Mouse (Mus musculus) layer of hippocampus, adult 9-11 months (tissue): ENCODE data around the gene Gan.

Source experiments
- DNase-seq: peaks from one replicate; pipeline ENCODE4 v3.0.0; 2022

The Gan gene

DNA sequence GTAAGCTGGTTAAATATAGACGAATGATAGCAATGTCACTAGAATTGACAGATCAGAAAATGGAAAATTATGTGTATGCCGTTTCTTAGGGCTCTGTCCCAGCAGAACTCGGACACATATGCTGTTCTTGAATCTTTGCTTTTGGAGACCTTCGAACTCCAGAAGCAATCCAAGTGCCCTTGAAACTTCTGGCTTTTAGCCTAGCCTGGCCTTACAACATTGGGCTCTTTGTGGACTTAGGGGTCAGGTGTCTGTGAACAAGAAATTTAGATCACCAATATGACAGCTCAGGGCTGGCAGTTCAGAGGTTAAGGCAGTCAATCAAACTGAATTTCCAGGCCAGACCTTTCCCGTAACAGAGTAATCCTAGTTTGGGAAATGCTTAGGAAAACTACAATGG is 1.1 kb downstream of the Gan start:
- no peak for DNase-seq

DNA sequence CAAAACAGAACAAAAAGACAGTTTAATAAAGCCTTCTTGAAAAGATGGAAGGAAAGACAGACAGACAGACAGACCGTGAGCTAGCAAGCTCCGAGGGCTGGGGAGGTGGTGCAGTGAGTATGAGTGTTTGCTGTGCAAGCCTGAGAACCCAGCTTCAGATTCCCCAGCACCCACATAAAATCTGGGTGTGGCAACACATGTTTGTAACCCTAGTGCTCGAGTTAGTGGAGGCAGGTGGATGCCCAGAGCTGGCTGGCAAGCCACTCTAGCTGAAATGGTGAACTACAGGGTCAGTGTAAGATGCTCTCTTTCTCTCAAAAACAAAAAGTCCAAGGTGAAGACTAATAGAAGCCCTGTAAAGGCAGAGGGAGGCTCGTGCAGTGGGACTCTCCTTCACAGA is 7.0 kb downstream of the Gan start:
- no peak for DNase-seq

DNA sequence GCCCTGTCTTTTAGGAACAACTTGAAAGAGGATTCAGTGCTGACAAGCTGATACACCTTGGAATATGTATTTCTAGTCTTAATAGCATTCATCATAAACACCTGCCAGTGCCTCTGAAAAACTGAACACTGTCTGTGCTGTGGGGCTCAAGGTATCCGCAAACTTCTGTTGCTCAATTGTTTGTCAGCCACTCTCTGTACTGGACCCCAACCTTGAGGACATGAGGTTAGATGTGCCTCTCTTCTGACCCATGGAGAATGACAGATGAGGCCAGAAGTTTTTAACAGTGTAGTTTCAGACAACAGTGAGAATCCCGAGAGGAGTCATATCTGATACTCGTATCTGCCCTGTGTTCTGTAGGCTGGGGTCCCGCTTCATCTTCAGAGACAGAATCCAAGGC is 7.6 kb downstream of the Gan start:
- DNase-seq: no peak

DNA sequence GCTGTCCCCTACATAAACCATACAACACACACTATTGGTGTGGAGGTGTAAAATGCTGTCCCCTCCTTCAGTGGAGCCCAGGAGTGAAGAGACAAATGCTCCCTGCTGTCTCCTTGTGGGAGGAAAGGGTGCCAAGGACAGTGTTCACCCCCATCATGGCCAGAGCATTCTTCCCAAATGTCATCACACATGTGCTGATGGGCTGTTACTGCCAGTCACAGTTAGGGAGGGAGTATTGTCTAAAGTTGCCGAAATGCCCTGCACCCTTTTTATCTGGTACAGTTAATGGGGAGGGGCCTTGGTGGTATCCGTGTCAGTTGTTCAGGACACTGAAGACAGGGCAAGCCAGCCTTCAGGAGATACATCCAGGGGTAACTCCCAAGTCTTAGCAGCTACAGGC is 8.6 kb downstream of the Gan start:
- DNase-seq: no peak

DNA sequence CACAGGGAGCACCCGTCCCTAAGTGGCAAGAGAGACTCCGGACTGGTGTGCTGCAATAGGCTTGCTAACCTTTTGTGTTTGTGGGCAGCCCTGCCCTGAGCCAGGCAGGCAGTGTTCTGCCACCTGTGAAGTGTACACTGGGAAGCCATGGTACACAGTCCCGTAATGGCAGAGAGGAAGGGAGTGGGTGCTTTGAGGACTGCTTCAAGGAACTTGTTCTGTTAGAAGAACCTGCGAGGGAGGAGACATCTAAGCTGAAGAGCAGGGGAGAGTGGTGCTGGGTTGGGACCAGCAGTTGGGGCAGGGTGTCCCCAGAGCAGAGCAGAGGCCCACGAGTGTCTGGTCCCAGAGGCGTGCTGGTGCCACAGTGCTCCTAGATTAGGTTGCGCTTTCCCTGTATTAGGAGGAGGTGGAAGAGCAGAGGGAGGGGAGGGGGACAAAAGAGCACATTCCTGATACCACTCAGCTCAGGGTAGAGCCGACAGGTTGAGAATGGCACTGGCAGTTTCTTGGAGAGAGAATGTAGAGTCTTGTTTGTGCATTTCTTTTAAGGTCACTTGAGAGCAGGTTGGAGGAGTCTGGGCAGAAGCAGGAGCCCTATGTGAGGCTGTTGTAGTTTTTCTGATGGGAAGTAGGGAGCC is 9.4 kb downstream of the Gan start:
- no peak for DNase-seq

DNA sequence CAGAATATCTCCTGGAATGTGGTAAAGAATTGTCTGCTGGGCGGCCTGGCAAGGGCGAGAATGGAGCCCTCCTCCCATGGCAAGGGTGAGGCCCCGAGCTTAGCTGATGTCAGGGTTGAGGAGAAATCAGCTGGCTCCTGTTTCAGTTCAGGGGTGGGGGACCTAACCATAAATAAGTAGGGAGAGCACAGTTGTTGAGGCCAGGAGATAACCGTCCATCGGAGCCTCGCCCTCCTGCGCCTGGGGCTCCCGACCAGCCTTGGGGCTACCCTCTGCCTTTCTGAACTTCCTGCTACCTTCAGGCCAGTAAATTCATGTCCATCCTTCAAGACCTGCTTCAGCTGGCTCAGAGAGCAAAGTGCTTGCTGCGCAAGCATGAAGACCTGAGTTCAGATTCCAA is 10.4 kb downstream of the Gan start:
- no peak for DNase-seq

DNA sequence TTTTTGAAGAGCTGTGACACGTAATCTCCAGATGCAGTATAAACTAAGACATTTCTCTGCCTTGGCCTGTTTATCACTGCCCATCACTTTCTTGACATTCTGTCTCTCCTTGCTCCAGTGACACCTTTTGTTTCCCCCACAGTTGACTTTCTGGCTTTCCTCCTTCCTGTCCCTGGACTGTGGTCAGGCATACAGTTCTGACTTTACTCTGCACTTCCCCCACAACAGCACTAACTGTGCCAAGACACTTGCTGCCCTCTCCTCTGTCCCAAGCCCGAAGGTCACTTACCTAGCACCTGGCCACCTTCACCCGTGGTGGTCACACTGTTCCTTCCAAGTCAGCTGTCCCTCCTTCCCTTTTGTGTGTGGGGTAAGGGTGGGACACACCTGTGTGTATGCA is 13.9 kb downstream of the Gan start:
- no peak for DNase-seq

DNA sequence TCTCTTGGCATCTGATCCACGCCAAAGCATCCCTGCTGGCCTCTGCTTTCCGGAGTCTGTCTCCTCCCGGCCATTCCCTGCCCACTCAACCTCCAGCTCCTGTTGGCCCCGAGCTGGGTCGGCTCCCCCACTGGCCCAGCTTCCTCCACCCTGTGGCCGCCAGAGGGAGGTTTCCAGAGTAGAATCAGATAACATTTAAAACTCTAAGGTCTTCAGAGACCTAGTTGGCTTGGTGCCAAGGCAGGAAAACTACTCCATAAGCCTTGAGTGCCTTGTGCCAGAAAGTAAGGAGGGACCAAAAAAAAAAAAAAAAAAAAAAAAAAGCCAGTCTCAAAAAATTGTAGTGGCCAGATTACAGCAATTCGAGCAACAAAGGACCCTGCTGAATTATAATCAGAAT is 15.0 kb downstream of the Gan start:
- no peak for DNase-seq

DNA sequence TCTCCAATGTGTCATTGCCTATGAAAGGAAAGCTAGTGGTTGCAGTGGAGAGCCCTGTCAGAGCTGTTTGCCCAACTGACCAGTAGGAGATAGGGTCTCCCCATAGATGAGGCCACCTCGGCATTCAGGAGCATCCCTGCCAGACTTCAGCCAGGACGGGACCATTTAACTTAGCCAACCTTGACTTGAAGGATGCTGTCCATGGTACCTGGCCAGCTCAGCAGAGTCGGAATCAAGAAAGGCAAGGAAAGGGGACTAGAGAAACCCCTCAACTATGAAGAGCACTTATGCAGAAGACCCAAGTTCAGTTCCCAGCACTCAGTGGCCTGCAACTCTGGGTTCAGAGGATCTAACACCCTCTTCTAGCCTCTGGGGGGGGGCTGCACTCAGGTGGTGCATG is 15.8 kb downstream of the Gan start:
- DNase-seq: no peak

DNA sequence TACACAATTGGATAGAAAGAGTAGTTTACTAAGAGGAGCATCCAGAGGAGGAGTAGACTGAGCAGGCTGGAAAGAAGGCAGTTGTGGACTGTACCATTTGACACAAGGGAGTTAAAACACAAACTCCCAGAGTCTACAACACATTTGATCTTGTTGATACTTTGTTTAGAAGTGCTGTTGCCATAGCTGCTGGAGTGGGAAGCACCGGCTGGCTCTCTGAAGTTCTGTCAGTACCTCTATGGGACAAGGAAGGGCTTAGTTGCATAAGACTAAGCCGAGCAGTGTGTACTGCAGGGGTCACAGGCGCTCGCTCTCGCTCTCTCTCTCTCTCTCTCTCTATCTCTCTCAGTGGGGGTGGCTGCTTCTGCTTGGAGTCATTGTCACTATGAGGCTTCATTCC is 16.6 kb downstream of the Gan start:
- peak; percentile 44 for DNase-seq

DNA sequence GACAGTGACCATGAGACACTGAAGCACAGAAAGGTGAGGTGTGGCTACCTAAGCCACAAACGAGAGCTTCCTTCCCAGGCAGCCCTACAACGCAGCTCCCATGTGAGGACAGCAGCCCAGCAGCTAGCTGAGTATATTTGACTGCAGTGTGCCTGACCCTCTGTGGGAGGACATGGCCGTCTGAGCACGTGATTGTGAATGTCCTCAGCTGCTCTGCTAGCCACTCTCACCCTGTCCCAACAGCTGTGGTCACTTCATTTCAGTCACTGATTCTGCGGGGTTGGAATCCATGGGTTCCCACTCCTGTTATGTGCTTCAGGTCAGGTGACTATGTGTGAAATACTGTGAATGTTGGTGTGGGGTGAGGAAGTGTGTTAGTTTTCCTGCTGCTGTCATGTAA is 18.4 kb downstream of the Gan start:
- no peak for DNase-seq

DNA sequence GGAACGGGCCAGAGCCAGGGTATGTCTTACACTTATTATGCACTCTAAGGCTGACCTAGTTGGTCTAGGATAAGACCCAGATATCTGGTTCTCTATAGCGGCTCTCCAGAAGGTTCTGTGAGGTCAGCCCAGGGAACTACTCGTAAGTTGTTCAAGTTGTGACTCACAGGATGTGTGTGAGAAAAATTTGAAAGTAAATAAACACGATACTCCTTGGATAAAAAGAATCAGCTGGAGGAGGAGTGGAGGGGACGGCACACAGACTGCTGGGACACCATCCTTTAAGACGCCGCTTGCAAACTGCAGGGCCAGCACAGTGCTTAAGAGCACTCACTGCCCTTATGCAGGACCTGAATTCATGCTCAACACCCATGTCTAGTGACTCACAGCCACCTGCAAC is 19.3 kb downstream of the Gan start:
- no peak for DNase-seq

DNA sequence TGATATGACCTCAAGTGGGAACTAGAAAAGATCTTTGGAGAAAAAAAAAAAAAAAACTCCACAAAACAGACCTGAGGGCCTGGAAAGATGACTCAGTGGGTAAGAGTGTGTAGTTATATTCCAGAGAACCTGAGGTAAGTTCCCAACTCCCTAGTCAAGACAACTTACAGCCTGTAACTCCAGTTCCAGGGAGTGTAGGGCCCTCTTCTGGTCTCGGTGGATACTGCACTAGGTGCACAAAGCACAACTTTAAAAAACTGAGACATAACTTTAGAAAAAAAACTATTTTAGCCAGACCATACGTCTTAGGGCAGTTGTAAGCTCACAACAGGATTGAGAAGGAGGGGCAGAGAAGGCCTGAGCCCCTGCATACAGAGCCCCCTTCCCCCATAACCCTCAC is 20.1 kb downstream of the Gan start:
- DNase-seq: no peak

DNA sequence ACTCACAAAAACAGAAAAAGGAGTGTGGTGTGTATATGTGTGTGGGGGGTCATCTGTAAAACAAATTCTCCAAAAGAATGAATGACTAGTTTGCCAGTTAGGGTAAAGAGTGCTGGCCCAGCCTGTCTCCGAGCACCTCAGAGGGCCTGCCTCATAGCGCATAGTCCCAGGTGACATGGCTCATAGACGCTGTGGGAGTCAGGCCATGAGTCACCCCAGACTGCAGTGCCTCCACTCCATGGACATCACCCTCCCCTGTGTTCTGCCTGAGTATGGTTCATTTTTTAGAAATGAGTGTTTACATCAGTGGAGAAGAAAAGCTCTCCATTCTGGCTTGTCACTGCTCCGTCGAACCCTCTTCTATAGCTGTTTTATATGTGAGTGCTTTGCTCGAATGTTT is 20.7 kb downstream of the Gan start:
- no peak for DNase-seq

DNA sequence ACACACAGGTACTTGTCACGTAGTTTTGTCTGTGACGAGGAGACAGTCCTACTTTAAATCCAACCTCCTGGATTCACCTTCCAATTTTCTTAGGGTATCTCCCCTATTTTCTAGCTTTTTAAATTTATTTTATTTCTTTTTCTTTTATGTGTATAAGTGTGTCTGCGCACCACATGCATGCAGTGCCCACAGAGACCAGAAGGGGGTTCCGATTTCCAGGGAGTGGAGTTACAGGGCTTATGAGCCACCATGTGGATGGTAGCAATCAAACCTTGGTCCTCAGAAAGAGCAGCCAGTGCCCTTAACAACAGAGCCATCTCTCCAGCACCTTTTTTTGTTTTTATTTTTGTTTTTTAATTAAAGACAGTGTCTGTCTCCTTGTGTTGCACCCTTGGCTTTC is 24.8 kb downstream of the Gan start:
- DNase-seq: no peak

DNA sequence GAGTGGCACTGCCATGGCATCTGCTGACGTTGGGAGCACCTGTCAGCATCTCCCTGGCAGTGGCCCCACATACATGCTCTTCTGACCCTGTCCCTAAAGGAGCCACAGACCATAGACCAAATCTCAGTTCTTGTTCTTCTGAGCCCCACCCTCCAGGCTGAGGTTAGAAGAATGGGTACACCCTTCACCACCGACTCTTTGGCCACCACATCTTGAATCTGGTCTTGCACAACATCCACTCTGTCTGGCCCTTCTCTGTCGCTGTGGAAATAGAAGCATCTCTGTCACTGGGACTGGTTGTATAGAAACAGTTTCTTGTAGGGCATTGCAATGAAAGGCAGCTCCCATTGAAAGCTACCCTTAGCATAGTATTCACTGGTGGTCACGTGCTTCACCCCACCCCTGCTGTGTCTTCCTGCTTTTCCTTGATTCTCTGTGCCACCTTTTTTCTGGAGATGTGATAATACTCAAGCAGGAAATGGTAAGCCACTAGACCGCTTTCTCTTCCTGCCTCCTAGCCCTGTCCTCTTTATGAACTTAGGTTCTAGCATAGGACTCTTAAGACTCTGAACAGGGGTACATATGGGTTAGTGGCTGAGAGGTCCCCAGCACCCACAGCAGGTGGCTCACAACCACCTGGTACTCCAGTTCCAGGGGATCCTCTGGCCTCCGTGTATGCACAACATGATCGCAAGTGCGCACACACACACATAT is 25.9 kb downstream of the Gan start:
- DNase-seq: no peak

DNA sequence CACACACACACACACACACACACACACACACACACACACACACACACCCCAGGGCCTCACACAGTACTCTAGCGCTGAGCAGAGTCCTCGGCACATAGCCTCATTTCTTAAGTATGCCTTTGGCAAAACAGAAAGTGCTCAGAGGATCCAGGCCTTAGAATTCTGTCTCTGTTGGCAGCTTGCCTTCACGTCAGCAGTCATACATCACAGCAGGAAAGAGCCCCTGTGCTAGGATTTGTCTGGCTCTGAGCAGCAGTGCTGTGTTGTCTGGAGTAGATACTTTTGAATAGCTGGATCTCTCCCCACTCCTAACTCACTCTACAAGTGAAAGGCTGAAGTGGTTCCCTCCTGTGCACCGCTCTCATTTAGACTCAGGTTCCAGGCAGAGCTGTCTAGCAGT is 36.4 kb downstream of the Gan start:
- DNase-seq: peak; percentile 28

DNA sequence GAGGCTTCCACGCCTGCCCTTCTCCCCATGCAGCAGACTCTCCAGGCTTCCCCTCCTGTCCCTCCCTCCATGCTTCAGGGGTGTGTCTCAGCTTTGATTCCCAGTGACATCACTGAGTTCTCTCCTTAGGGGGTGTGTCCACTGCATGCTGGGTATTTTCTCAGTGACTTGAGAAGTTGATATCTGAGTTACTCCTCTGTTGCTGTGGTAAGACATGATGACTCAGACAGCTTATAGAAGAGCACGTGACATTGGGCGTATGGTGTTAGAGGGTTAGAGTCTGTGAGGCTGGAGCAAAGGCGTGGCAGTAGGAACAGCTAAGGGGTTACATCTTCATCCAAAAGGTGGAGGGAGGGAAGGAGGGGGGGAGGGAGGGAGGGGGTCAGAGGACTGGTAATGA is 38.7 kb downstream of the Gan start:
- DNase-seq: no peak

DNA sequence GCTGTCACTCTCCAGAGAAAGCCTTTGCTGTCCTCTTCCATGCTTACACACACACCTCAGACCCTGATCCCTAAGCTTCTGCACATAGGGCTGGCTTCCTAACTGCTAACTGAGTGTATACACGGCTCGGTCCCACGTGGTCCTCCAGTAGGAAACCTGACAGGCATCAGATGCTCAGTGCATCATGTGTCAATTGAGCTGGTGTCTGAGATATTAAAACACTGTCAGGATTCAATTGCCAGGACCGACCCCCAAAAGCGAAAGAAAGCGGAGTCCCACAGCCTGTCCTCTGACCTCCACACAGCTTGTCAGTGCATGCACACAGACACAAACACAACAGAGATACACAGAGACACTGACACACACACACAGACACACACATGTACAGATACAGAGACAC is 39.6 kb downstream of the Gan start:
- no peak for DNase-seq

DNA sequence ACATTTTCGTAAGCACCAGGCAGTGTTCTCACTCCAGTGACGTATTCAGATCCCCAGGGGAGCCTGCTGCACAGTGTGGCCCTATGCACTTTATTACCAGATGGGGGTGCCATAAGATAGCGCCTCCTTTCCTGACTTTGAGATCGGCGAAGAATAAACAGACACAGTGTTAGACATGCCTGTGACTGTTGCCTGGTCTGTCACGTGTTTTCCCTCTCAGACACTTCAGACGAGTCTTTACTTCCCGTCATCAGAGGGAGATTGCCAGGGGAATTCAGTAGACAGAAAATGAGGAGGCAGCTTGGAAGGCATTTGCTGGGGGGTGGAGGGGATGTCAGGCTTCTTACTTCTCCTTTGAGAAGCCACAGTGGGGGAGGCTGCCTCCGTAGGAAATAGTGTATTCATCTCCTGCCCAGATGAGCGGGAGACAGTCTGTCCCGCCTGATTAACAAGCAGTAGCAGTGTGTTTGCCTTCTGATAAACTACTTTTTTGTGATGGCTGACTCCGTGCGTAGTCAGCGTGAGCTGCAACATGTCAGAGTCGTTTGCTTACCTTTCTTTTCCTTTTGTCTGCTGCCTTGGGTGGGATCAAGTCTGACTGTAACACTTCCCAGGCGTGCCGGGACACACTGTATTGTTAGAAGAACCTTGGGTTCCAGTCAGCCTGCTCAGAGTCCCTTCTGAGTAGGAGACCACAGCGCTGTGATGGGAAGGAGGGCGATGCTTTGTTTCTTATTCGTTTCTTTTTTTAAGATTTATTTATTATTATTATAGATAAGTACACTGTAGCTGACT is 40.4 kb downstream of the Gan start:
- DNase-seq: peak; percentile 89

DNA sequence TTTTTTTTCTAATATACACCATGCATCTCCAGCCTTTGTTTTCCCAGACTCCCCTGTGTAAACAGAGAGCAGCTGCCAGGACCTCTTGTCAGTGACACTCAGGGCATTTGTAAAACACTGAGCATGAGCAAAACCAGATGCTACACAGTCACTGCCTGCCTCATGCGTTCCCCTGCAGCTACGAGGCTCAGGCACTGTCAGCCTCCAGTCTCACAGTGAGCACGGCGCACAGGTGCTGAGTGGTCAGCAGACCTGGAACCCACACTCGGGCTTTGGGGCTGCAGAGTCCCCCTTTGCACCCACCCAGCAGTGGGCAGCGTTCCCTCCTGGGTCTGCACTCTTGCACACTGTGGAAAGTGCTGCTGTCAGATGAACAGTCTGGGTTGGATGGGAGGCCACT is 41.7 kb downstream of the Gan start:
- DNase-seq: no peak

DNA sequence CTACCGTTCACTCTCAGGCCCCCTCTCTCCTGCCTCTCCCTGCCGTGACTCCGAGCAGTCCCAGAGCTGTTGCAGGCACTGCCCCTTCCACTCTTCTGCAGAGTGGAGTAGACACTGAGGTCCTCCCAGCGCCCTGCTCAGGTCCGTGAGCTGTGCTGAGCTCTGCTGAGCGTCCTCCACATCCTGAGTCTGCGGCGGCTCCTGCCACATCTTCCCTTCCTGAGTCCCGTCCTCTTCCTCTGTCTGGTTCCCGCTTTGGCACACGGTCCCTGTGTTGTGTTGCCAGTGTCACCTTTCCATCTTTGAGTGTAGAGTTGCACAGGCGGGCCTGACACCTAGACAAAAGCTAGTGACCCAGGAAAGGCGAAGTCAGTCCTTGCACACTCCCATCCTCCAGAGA is 42.4 kb downstream of the Gan start:
- no peak for DNase-seq

DNA sequence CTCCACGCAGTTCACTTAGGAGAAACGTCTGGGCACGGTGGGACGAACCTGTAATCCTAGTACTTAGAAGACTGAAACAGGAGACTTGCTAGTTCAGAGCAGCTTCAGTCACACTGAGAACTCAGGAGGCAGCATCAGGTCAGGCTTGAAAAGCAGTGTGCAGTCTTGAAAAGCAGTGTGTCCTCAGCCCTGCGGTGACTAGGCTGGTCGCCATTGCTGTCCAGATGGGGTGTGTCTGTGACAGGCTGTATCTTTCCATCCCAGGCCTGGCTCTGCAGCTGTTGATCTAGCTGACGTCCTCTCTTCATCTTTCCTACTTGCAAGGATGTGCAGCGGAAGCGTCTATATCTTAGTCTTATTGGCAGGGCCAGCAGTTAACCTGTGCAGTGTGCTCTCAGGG is 42.9 kb downstream of the Gan start:
- DNase-seq: no peak

DNA sequence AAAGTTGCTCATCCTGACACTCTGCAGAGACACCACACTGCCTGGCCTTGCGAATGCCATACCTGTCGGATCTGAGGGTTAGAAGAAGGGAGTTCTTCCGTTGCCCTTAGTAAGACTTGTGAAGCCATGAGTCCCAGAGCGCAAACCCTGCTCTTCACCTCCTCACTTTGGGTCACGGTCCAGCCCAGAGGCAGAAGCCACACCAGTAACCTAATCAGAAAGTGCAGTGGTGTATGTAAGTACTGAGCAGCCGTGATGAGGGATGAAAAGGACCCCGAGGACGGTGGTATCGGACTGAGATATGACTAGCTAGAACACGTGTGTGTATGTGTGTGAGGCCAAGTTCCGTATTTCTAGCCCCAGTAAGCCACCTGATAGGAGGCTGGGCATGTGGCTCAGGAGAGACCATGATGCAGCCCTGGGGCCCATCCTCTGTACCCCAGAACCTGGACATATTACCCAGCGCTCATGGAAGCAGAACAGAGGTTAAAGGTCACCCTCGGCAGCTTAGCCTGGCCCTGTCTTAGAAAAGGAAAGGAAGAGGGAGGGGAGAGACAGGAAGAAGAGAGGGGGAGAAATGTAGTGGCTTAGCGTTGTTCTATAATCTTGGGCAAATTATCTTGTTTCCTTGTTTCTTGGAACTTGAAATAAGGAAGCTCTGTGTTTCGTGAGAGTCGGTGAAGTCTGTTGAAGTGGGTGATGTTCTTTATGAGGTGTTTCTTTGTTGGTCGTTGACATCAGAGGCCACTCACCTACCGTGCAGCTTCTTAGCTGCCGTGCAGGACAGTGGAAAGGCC is 43.5 kb downstream of the Gan start:
- no peak for DNase-seq
